Mouse (Mus musculus) telencephalon, adult 2 months (tissue): Measurements from ENCODE around the gene Gja5.

Experiments
- DNase-seq: peaks from one replicate; pipeline ENCODE4 v3.0.0-alpha.2; 2011; ENCODE audit warnings: low read depth, low spot score

Gene Gja5

DNA sequence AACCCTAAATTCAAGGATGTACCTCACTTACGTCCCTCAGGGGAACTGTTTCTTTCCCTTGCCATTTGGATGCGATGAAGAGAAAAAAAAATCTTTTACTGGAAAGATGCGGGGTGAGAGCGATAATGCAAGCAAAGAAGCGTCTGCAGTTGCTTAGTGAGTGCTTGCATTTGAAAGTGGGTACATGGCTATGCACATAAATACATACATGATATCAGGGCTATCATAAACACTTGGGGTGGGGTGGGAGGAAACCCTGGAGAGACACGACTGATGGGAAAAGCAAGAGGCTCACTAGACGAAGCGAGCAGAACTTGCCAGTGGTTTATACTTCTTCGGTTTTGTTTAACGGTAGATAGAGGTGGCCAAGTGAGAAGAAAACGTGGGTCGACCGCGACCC lies at the start of gene Gja5:
Gene Gja5 (plus strand): TSS at position 301 of the 400 bp plus-strand sequence.
- no peak for DNase-seq

DNA sequence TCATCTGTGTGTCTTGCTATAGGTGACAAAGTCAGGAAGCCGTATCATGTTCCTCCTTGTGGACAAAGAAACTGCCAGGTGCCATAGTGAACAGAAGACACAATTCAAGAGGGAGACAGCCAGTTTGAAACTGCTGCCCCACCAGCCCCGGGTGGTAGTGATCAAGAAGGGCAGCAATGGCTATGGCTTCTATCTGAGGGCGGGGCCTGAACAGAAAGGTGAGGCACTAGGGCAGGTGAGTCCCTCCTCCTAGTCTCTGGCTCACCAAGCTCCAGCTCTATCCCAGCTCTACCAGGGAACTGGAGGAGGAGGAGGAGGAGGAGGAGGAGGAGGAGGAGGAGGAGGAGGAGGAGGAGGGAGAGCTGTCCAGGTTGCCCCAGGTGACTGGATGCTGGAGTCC lies 48.7 kb upstream of the Gja5 start:
- DNase-seq: no peak

DNA sequence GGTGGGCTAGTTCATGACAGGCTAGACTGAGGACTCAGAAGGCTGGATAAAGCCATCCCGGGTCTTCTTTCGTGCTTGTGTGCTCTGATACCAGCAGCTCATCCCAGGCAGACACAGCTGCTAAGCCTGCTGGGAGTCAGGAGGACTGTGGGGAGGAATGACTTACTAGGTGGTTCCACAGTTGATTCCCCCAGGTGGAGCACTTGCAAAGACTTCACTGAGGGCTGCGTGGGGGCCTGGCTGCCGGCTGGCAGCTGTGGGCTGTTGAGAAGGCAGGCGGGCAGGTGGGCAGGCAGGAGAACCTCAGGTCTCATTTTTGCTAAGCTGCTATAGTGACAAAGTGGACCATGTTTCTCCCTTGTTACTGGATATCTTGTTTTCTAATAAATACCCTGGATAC lies 44.0 kb upstream of the Gja5 start:
- no peak for DNase-seq

DNA sequence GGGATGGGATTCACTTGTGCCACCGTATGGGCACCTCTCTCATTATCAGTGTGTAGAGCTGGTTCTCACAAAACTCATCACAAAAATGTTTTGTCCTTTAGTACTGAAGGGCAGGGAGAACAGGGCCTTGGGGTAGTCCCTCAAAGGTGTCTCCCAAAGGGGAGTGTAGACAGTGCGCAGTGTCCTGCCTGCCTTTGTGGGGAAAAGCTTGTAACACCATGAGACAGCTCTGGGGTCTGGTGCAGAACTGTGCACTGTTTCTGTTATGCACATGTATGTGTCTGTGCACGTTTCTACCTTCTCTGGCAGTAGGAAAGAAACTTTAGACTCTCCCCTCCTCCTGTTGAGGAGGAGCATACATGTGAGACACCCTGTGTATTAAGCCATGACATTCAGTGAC lies 36.6 kb upstream of the Gja5 start:
- no peak for DNase-seq

DNA sequence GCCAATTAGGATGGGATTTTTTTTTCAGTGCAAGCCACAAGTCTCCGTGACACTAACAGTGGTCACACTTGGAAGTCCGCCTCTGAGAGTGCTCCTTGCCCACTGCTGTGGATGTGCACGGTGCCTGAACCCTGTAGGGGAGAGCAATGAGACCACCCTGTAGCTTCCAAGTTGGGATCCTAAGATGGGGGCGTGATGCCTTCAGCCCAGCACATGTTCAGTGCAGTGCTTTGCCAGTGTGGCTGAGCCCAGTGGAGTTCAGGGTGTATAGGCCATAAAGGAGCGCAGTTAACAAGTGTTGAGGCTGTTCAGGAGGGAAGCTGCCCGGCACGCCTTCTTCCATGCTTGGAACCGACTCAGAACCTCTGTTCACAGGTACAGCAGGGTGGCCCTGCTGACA lies 35.9 kb upstream of the Gja5 start:
- no peak for DNase-seq

DNA sequence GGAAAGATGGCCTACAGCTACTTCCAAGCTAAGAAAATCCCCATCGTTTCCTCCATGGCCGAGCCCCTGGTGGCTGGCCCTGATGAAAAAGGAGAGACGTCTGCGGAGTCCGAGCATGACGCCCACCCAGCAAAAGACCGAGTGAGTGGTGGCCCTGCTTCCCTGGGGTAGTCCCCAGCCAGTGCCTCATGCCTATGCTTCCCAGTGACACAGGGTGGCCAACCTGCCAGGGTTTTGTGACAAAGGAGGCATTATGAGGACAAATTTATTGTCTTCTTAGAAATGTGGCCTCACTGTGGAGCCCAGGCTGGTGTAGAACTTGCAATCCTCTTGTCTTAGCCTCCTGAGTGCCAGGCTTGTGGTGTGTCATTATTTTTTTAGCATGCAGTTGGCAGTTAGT lies 35.4 kb upstream of the Gja5 start:
- DNase-seq: no peak

DNA sequence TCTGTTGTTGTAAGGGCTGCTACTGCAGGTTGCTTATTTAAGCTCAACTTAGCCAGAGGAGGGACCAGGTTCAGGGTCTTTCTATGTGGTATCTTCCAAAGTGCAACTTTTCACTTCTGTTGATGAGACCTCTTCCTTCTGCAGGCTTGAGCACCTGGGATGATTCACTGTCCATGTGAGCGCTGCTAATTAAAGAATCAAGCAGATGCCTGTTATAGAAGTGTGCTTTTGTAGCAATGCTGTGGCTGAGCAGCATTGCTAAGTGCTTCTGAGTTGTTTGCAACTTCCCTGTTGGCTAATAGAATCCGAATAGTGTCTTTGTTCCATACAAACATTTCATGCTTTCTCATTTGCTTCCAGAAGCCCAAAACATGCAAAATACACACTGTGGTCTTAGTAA lies 34.2 kb upstream of the Gja5 start:
- peak; percentile 41 for DNase-seq

DNA sequence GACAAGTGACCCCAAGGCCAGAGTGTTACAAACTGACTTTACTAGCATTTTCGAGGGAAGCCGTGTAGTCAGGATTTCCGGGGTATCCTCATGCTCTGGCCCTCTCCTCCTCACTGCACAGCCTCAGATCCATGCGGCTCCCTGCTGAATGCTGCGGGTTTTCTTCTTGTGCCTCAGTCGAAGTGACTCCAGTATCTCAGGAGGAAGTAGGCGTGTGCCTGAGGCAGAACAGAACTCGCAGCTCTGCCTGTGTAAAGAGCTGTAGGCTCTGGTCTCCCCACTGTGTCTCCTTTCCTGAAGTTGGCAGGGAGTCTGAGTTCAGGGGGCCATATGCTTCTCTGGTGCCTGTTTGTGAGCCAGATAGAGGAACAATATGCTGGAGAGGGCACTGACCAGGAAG lies 33.4 kb upstream of the Gja5 start:
- no peak for DNase-seq

DNA sequence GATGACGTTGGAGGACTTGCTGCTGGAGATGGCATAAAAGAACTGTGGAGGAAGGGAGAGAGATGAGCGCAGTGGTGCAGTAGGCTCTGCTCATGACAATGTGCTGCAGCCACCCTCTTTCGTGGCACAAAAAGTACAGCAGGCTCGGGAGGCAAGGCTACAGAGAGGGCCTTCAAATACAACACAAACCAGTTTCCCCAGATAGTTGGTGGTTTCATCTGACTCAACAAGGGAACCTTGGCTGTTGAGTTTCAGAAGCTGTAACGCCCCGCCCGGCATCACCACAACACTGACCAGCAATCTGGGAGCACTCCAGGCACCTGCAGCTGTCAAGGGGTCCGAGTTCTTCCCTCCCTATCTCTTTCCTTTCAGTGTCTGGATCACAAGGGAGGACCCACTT lies 32.0 kb upstream of the Gja5 start:
- DNase-seq: no peak

DNA sequence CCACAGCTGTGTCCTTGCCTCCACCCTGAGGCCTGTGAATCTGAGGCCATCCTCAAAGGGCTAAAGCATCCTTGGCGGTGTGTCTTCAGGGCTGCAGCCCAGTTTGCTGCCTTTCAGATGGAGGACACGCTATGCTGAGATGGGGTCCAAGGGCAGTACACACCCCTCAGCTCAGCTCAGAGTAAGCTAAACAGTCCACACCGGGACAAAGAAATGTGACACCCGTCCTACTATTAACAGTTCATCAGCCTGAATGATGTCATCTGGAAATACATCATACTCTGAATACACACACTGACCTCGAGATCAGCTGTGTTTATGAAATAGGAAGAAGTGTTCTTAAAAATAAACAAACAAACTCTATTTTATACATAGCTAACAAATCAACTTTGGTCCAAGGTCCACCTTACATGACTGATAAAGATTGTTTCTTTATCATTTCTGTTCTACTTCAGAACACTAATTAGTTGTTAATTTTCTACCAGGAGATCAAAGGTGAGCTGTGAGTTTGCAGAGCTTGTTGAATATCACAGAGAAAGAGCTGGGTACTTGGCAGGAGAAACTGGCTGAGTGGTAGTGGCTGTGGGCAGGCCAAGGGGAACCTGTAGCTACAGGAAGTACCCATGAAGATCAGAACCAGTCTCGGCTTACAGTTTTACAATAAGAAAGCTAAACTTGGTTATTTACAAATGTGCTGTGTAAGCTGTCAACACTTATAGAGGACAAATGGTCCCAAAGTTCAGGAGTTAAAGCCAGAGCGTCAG lies 29.5 kb upstream of the Gja5 start:
- no peak for DNase-seq

DNA sequence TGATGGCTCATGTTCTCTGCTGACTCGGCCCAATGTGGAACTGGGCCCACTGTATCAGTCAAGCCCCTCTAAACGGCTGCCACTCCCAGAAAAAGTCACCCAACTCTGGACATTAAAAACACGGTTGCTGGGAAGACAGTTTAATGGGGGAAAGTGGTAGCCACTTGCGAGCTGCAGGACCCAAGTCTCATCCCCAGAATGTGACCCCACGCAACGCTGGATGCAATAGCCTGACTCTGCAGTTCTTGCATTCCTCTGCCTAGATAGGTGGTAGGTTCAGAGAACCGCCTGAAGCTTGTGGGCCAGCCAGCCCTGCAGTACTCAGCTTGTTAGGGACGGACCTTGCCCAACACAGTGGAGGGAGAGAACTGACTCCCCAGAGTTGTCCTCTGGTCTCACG lies 25.0 kb upstream of the Gja5 start:
- DNase-seq: no peak

DNA sequence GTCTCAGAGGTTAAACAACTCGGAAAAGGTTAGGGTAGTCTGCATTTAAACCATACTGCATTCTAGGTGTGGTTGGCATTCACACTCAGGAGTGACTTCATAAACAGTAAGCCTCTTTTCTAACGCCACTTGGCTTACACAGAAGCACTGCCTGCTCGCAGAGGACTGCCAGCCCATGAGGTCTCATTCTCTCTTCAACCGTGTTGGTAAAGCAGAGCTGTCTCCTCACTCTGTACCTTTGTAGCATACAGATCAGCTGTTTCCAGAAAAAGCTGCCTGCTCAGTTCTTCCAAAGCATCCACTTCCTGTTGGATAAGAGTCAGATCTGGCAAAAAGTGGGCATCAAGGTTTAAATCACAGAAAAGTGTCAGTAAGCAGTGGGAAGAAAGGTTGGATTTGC lies 24.1 kb upstream of the Gja5 start:
- DNase-seq: no peak

DNA sequence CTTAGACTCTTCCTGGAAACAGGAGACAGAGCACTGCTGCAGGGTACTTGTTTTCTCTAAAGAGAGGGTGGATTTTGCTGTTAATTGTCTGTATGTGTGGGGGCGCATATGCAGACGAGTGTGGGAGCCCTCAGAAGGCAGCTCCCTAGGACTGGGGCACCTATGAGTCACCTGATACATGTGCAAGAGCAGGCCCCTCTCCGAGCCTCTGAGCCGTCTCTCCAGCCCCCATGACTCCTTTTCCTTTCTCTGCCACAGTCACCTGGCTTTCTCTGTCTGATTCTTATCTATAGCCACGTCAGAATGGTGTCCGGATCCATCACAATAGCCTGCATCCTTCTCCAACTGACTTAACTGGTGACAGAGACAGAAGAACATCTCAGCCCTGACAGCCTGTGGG lies 22.9 kb upstream of the Gja5 start:
- no peak for DNase-seq

DNA sequence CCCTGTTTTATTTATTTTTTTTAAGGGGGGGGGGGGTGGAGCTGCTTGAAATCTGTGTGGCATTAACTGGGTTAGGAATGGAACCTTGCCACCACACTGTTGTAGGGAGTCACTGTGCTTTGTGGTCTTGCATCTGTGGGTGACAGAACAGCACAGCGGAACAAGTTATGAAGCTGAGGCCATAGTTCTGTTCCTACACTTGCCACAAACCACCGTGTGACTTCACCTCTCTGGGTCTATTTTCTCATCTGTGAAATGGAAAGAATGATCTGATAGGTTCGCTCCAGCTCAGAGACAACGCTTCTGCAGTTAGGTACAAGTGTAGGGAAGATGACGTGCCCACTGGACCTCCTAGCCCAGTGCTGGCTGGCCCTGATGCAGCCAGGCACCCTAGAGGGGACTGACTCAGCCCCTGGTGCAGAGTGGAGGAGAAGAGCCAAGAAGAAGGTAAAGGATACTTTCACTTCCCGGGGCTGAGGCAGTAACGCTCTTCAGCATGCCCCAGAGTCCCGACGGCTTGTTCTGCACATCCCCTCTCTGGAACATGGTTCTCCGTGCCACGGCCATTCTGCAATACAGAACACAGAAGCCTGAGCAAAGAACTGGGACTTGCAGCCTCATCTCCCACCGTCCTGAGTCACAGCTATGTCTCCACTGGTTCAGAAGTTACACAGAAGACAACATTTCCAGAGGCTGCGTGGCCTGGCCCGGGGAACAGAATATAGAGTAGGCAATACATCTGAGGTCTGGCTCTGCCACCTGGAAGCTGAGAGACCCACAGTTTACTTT lies 22.2 kb upstream of the Gja5 start:
- no peak for DNase-seq

DNA sequence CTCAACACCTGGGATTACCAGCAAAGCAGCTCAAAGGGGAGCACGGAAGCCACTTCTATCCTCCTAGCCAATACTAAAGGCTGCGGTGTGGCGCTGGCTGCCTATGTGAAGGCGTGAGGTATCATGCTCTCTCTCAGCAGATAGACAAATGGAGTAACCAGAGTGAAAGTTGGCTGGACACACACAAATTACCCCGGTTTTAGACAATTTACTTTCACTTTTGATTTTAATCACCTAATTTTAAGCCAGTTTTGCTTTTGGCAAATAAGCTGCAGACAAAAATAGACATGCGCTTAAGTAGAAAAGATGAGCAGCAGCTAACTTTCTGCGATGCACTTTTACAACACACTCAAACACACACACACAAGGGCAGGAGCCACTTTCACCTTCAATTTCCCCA lies 20.8 kb upstream of the Gja5 start:
- no peak for DNase-seq

DNA sequence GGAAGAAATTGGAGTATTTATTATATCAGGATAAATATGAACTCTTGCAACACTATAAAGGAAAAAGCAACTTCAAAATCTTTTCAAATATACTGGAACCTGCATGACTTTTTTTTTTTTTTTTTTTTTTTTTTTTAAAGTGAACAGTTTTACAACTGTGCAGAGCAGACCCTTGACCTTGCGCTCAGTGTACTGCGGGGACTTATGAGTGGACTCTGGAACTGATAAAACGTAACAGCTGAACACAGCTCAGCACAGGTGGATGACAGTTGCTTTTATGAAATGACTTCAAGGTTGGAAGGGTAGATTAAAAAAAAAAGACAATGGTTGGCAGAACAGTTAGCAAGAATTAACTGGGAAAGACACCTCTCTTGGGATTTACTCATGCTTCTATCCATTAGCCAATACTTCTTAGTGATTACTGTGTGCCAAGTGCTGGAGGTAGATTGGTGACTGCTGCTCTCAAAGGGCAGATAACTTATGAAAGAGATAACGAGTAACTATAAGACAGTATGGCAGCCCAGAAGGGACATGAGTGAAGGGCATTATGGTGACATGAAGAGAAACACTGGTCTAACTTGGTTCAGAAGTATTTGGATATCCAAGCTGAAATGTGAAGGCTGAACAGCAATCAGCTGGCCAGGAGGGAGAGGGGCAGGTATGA lies 2.0 kb upstream of the Gja5 start:
- DNase-seq: no peak

DNA sequence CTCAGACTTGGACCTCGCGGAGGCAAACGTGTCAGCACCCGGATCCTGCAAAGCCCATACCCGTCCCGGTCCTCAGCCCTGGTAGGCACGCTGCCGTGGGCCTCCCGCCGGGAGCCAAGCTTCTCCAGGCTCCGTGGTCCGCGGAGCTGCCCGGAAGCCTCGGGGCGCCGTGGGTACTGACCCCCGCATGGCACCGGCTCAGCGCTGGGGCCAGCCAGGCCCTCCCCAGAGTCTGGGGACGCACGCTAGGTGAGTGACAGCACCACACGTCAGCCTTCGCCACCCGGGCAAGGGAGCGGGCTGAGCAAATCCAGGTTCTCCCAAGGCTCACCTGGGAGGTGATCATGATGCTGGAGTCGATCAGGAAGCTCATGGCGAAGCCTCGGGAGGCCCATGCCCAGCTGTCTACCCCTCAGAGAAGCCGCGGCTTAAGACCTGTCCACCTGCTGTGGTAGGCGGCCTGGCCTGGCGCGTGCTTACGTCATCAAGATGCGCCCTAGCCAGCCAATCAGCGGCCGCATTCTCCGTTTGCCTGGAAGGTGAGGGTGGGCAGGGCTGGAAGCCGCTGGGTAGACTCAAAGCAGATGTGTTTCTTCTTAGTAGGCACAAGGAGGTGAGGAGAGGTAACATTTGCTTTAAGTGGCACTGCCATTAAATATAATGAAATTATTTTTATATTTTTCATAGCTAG lies 503 bp downstream of the Gja5 start, which contains the start of gene Gpr89:
Gene Gpr89 (minus strand): TSS at position 496 of the 691 bp plus-strand sequence.
- DNase-seq: peak; percentile 90

DNA sequence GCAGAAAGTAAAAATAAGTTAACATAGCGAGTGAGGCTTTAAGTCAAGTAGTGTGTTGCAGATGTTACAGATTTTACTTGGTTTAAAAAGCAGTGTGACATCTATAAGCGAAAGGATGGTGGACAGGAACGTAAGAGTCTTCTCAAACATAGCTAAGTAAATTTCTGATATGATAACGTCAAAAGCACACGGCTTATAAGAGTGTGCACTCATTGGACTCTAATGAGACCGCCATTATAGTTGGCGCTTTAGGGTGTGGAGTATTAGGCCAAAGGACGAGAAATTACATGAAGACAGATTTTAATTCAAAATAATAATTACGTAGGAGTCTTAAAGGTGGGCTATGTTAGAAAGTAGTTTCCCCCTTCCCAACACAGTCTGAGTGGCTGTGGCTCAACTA lies 1.1 kb downstream of the Gja5 start:
- no peak for DNase-seq

DNA sequence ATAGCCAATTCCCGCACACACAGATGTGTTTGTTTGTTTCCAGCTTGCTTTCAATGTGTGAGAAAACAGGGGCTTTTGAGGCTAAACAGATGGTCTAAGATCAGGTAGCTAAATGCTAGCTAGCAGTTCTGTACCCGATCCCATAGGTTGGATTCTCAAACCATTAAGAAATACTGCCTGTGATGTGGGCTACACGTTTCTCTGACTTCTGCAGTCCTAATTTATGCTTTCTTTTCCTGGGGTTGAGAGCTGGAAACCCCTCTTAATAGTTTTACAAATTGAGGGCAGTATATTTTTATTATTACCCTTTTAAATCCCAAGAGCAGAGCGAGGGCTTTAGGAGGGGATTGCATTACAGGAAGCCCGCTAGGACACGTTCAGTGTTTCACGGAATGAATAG lies 16.5 kb downstream of the Gja5 start:
- no peak for DNase-seq

DNA sequence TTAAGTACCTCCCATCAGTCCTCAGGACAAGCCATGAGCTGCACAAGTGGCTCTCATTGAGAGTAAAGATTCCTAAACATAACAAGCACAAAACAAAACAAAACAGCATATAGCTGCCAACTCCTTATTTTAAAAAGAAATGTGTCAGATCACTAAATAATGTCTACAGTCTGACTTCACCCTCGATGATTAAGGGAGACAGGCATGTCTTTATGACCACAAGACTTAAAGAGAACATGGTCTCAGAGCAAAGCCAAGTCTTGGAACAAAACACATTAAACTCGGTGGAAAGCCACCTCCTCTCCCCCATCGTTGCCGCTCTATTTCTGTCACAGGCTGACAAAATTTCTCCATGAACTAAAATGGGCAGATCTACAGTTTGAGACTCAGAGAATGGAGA lies 20.1 kb downstream of the Gja5 start:
- DNase-seq: no peak

DNA sequence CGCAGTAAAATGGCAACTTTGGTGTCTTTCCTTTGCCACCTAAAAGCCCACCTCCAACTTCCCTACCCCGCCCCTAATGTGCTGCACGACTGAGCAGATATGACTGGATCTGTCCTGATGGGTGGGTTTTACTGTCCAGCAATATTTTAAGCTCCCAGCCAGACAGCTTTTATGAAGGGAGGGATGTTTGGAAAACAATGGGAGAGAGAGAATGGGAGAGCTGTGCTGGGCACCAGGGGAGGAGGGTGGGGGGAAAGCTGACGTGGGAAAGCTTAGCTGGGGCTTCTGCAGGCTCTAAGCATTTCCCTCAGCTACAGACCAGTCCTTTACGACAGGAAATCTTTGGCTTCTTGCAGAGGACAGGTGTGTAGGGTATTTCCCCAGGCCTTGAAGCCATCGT lies 21.4 kb downstream of the Gja5 start, which contains the start of gene Gja8:
Gene Gja8 (minus strand): TSS at position 101 of the 400 bp plus-strand sequence.
- DNase-seq: no peak

DNA sequence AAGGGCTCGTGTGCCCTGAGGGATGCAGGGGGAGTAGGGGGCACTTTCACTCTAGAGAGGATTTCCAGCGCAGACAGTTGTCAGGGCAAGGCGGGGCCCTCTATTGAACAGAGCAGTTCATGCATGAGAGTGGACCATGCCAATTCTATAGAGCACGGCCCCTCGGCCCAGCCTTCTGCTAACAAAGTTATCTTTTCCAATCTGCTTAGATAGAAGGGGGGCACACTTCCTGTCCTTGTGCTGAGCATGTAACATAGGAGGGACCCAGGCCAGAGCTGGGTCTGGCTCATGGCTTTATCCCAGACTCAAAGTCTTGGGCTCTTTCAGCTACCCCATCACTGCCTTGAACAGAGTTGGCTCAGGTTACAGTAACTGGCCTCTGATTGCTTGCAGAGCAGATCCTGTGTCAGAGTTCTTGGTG lies 26.8 kb downstream of the Gja5 start:
- no peak for DNase-seq
